Mouse (Mus musculus) midbrain, embryonic 11.5 days (tissue): ENCODE measurements at regions not wholly inside any gene's neighbourhood (a gene's known extent, or its start where the extent isn't known, plus 50 kb on each side); places are given as distances from the start of the nearest gene placed in this dataset.

ENCODE experiments used
- ATAC-seq: fragments of 200-750 bp; cut with Nextera tagmentation; 2 replicates; pipeline ENCODE4 v1.8.0; 2017; ENCODE audit warnings: moderate TSS enrichment, moderate library complexity; ENCODE audit not compliant: low FRiP score
- DNase-seq: peaks from one replicate; pipeline ENCODE4 v3.0.0; 2015; ENCODE audit warnings: low spot score; ENCODE audit errors: missing footprints
- H3K27ac ChIP-seq: fragments of 300-500 bp; sonication (generic); 2 replicates; pipeline ENCODE4 v1.5.1; 2014; ENCODE audit warnings: low read depth, low read length
- H3K27me3 ChIP-seq: fragments of 300-500 bp; sonication (generic); 2 replicates; pipeline ENCODE4 v1.6.1; 2014; ENCODE audit warnings: mild to moderate bottlenecking, low read length, moderate library complexity, mixed read lengths; ENCODE audit not compliant: control insufficient read depth, insufficient read depth
- H3K36me3 ChIP-seq: fragments of 300-500 bp; sonication (generic); 2 replicates; pipeline ENCODE4 v1.6.1; 2014; ENCODE audit warnings: mild to moderate bottlenecking, low read length, moderate library complexity, mixed read lengths; ENCODE audit not compliant: control insufficient read depth, insufficient read depth
- H3K4me1 ChIP-seq: fragments of 300-500 bp; sonication (generic); 2 replicates; pipeline ENCODE4 v1.6.1; 2014; ENCODE audit warnings: low read length; ENCODE audit not compliant: control insufficient read depth, insufficient read depth
- H3K4me2 ChIP-seq: fragments of 300-500 bp; sonication (generic); 2 replicates; pipeline ENCODE4 v1.6.1; 2014; ENCODE audit warnings: mild to moderate bottlenecking, moderate library complexity
- H3K4me3 ChIP-seq: fragments of 300-500 bp; sonication (generic); 2 replicates; pipeline ENCODE4 v1.5.1; 2014; ENCODE audit warnings: low read depth, low read length
- H3K9ac ChIP-seq: fragments of 300-500 bp; sonication (generic); 2 replicates; pipeline ENCODE4 v1.6.1; 2014; ENCODE audit warnings: low read length
- H3K9me3 ChIP-seq: fragments of 300-500 bp; sonication (generic); 2 replicates; pipeline ENCODE4 v1.6.1; 2016; ENCODE audit warnings: low read length; ENCODE audit not compliant: control insufficient read depth
- WGBS: fragments of 180-500 bp; shearing (Covaris S2); extraction: QIAGEN DNeasy Blood & Tissue Kit; methylation state at CpG from one replicate; pipeline ENCODE4 v1.1.7; 2014; 5-methylcytosine and 5-hydroxymethylcytosine counted together

DNA sequence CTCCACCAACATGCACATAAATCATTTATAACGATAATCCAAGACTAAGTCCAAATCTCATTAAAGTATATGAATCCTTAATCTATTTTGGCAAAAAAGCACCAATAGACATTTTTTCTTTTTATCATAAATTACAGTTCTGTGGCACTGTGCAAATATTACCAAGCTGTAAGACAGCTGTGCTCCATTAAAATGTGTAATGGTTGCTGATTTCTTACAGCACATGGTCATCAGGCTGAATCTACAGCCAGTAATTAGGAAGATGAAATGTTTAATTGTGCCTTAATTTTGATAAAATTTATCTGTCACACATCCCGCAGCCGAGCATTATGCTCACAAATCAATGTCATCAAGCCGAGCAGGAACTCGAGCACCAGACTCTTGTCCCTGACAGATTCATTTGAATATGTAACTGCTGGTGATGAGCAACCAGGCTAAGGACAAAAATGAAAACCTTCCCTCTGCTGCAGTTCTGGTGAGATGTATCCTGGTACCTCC is 722.0 kb downstream of the Cypt12 start:
- Histone ChIP-seq H3K4me2 (no peak overlapping the region), H3K4me1 (no peaks in the 10 kb centered on the region), H3K27me3 (no peaks in the 10 kb centered on the region), H3K27ac (no peak overlapping the region), H3K4me3 (no peak overlapping the region), H3K9me3 (no peaks in the 10 kb centered on the region), H3K36me3 (no peaks in the 10 kb centered on the region), H3K9ac (no peak overlapping the region)
- ATAC-seq: no peak
- 88% methylated on average over 5 of the region's 5 CpGs for WGBS
- DNase-seq: no peak

DNA sequence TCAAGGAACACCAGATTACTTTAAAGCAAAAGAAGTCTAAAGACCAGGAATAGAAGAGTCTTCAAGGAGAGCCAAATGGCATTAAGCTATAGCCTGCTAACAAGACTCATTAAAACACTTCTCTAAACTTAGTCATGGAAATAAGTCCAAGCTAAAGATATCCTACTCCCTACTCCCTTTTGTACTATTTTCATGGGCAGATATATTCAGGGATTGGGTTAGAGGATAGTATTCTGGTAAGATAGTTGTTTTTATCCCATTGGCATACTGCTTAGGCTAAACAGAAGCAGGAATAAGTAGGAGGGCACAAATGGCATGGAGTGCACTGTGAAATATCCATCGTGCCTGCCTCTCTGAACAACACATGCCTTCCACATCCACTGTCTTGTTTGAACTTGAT is 723.5 kb downstream of the Cypt12 start:
- Histone ChIP-seq H3K4me2 (no peak overlapping the region), H3K9me3 (no peaks in the 10 kb centered on the region)
- no peak for ATAC-seq

DNA sequence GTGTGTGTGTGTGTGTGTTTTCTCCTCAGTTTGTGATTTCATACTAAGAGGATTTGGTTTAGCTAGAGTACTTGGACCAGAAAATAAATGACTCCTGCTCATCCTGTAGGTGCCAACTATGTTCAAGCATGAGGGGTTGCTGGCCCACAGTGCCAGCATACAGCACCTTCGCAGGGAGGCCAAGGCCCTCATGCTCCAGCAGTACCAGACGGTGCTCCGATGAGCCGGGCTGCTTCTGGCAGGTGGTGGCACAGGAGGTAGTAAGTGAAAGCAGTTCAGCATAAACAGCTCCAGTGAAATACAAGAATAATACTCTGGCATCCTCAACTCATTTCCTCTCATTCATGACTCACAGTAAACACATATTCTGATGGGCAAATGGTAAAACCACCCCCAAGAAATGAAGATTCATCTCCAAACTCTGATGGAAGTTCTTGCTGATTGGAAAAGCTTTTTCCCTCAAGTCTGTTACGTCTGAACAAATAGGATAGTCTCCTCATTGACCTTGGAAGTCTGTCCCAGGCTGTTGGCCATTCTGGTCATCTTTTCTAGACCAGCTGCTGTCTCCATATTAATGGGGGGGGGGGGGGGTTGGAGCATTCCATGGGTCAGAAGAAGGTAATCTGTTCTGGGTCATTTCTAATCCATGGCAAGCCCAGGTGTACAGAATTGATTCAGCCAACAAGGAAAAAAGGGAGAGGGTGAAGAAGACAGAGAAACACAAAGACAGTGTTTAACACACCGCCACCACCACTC is 735.3 kb downstream of the Cypt12 start:
- WGBS: 89% methylated on average over 6 of the region's 6 CpGs
- H3K27ac ChIP-seq: no peak overlapping the region
- ATAC-seq (no peak), DNase-seq (no peak)
- H3K4me3 ChIP-seq: no peak overlapping the region
- no peak overlapping the region for H3K4me2 ChIP-seq
- H3K27me3 ChIP-seq: no peaks in the 10 kb centered on the region
- H3K9ac ChIP-seq: no peak overlapping the region
- H3K4me1 ChIP-seq: no peaks in the 10 kb centered on the region
- H3K36me3 ChIP-seq: no peaks in the 10 kb centered on the region
- H3K9me3 ChIP-seq: no peaks in the 10 kb centered on the region

More for the DNA sequence above, 723.5 kb downstream of the Cypt12 start:
- H3K27me3 ChIP-seq: no peaks in the 10 kb centered on the region
- H3K4me3 ChIP-seq: no peak overlapping the region
- DNase-seq: no peak
- WGBS: 91% methylated on average over 1 of the region's 1 CpGs
- no peaks in the 10 kb centered on the region for H3K36me3 ChIP-seq
- no peak overlapping the region for H3K27ac ChIP-seq
- no peak overlapping the region for H3K9ac ChIP-seq
- no peaks in the 10 kb centered on the region for H3K4me1 ChIP-seq

DNA sequence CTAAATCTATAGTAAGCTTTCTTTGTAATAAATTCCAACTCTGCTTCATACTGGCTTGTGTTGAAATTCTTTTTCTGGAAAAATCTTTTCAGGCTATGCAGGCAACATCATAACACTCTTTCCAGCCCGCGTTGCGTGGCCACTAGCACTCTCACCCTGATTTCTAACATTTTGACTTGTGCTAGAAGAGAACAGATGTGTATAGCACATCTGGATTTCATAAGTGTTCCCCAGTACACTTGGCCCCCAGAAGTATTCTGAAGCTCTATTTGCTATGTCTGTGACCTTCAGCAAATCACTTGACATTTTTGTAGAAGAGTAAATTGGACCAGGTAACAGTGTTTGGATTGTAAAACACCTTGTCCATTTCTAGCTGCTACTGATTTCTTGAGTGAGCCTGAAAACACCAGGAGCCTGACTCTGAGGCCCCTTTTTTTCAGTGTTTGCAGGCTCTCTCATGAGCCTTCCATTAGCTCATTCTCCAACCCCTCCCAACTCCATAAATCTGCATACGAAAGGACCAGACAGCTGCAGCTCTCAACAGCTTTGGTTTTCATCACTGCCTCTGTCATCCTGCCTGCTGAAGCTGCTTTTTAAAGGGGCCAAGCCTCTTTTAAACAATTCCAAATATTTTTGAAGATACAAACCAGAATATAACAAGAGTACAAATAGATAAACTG is 747.0 kb downstream of the Cypt12 start:
- DNase-seq: peak; percentile 89
- 73% methylated on average over 4 of the region's 4 CpGs for WGBS
- H3K27ac ChIP-seq: no peak overlapping the region; the same call in 1 of the 2 replicates

DNA sequence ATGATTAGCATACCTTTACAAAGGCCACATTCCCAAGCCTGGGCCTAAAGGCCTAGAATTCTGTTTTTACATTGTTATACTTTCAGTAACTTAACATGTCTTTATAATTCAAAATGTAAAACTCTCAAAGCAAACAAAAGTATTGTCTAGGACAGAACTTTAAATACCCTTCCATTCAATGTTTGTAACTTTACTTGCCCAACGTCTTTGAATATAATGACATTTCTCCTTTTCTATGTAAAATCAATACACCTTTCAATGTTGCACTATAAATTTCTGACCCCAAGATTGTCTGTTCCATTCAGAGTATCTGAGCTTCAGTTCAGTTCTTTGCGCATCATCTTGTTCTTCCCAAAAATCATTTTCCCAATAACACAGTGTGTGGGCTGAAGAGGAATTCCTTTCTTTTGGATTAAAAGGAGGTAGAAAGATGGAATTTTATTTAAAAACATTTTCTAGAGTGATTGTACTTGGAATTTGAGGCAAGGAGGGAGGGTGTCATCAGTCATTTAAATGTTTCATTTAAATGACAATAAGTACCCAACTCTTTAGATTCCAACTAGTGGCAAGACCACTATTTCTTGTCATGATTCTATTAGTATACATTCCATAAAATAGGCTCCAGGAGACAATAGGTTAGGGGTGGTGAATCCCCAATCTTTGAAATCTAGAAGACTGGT is 748.9 kb downstream of the Cypt12 start:
- Histone ChIP-seq H3K9me3 (no peaks in the 10 kb centered on the region), H3K36me3 (no peaks in the 10 kb centered on the region), H3K9ac (no peak overlapping the region), H3K4me2 (no peak overlapping the region), H3K27me3 (no peaks in the 10 kb centered on the region), H3K4me3 (no peak overlapping the region), H3K4me1 (peaks cover 3% of the 10 kb centered on the region; the same call in 1 of the 2 replicates), H3K27ac (no peak overlapping the region)
- DNase-seq: no peak
- ATAC-seq: no peak
- WGBS: 84% methylated on average over 2 of the region's 2 CpGs

More for the DNA sequence above, 747.0 kb downstream of the Cypt12 start:
- no peaks in the 10 kb centered on the region for H3K9me3 ChIP-seq
- no peak overlapping the region for H3K4me3 ChIP-seq
- H3K4me1 ChIP-seq: peaks cover 3% of the 10 kb centered on the region; the same call in 1 of the 2 replicates
- H3K9ac ChIP-seq: no peak overlapping the region
- H3K27me3 ChIP-seq: no peaks in the 10 kb centered on the region
- H3K36me3 ChIP-seq: no peaks in the 10 kb centered on the region
- no peak overlapping the region for H3K4me2 ChIP-seq
- peak; percentile 92 for ATAC-seq

GRCm38 (mm10) chr3:18698106-18698505 is 749.9 kb downstream of the Cypt12 start:
- Histone ChIP-seq H3K4me2 (no peak overlapping the region), H3K4me1 (peaks cover 3% of the 10 kb centered on the region; the same call in 1 of the 2 replicates), H3K27ac (no peak overlapping the region), H3K9me3 (no peaks in the 10 kb centered on the region), H3K27me3 (no peaks in the 10 kb centered on the region), H3K36me3 (no peaks in the 10 kb centered on the region), H3K9ac (no peak overlapping the region), H3K4me3 (no peak overlapping the region)
- DNase-seq (no peak), ATAC-seq (no peak)

GRCm38 (mm10) chr3:18705165-18705564 is 757.0 kb downstream of the Cypt12 start:
- Histone ChIP-seq H3K9ac (no peak overlapping the region), H3K4me3 (no peak overlapping the region), H3K36me3 (no peaks in the 10 kb centered on the region), H3K27me3 (no peaks in the 10 kb centered on the region), H3K9me3 (no peaks in the 10 kb centered on the region), H3K4me1 (no peaks in the 10 kb centered on the region), H3K4me2 (no peak overlapping the region), H3K27ac (no peak overlapping the region)
- 87% methylated on average over 6 of the region's 6 CpGs for WGBS
- DNase-seq (no peak), ATAC-seq (no peak)

DNA sequence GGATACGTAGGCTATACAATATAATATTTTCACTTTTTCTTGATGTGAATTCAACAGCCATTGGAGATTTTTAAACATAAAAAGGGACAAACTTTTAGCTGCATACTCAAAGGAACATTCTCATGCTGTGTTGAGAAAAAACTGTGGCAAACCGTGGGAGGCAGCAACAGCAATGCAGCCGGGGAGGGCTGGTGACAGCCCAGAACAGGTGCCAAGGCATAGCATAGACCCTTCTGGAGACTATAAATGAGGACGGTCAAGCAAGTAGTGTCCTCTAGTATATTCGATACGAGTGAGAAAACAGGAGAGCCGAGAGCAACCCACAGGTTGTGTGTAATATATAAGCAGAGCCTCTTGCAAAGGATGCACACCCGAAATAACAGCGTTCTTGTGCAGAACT is 757.5 kb downstream of the Cypt12 start:
- H3K4me1 ChIP-seq: no peaks in the 10 kb centered on the region
- H3K36me3 ChIP-seq: no peaks in the 10 kb centered on the region
- H3K4me2 ChIP-seq: no peak overlapping the region
- WGBS: 80% methylated on average over 9 of the region's 9 CpGs
- H3K9ac ChIP-seq: no peak overlapping the region
- H3K27ac ChIP-seq: no peak overlapping the region
- no peak overlapping the region for H3K4me3 ChIP-seq
- no peak for ATAC-seq
- no peaks in the 10 kb centered on the region for H3K9me3 ChIP-seq
- DNase-seq: no peak
- H3K27me3 ChIP-seq: no peaks in the 10 kb centered on the region

- no peak for ATAC-seq
- Histone ChIP-seq H3K27me3 (no peaks in the 10 kb centered on the region), H3K27ac (no peak overlapping the region), H3K4me1 (no peaks in the 10 kb centered on the region), H3K4me2 (no peak overlapping the region), H3K4me3 (no peak overlapping the region), H3K9me3 (no peaks in the 10 kb centered on the region), H3K9ac (no peak overlapping the region), H3K36me3 (no peaks in the 10 kb centered on the region)
- no peak for DNase-seq
These were observed 758.1 kb downstream of the Cypt12 start for GRCm38 (mm10) chr3:18706356-18706755.
